Mouse (Mus musculus): ENCODE measurements around the gene Hip1. TPM values are rescaled to one million over a fixed set of nuclear protein-coding genes. Genes with fewer than 3 reads are reported as not detected.

Hip1 gene
- polyA plus RNA-seq, 1 experiment: 59.5 TPM

DNA sequence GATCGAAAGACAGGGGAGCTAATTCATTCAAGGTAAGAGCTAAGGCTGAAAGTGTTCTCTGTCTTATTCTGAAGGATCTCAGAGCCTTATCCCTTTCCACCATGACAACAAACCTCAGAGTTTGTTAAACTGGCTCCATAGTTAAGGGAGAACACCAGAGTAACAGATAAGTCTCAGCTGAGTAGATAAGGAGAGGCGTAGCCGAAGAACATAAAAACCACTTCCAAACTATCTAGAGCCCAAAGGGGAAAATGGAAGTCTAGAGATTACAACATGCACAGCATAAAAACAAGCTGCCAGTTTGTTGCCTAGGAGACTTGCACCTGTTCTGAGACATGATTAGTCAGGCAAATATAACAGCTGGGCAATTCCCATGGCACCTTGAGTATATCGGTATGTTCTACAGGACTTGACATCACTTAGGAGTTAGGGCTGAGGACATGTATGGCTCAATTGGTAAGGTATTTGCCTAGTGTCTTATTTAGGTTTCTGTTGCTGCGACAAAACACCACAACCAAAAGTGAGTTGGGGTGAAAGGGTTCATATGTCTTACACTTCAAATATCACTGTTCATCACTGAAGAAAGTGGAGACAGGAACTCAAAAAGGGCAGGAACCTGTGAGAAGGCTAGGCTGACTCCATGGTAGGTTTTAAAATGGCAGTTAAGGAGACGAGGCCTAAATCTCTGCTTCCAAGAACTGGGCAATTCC is 22.8 kb upstream of the Hip1 start:
- H3K4me3 ChIP-seq (ENCODE audit: insufficient read depth, low read length): no peak overlapping the region
- H3K4me1 ChIP-seq (ENCODE audit: control insufficient read depth, insufficient read depth, low read length): peaks cover 39% of the 10 kb centered on the region
- H3K27ac ChIP-seq (ENCODE audit: insufficient read depth, low read depth, low read length): peak overlapping the region; percentile 65
- TF ChIP-seq CTCF (IDR thresholded peaks at IDR 0.05; ENCODE audit: low read depth, low read length): no peak

- peaks cover 8% of the 10 kb centered on the region for H3K4me1 ChIP-seq (ENCODE audit: control insufficient read depth, insufficient read depth, low read length)
- no peak within 1 kb of the TSS for H3K4me3 ChIP-seq (ENCODE audit: insufficient read depth, low read length)
- no peak within 1 kb of the TSS for H3K27ac ChIP-seq (ENCODE audit: insufficient read depth, low read depth, low read length)
- TF ChIP-seq POLR2A (IDR thresholded peaks at IDR 0.05; ENCODE audit: borderline replicate concordance, low read depth, low read length): no peak
Measured at GRCm38 (mm10) chr5:135563469-135563868, 18.5 kb upstream of the Hip1 start, which contains the start of gene Ccl26. Gene Ccl26 (minus strand): TSS chr5:135563569.

DNA sequence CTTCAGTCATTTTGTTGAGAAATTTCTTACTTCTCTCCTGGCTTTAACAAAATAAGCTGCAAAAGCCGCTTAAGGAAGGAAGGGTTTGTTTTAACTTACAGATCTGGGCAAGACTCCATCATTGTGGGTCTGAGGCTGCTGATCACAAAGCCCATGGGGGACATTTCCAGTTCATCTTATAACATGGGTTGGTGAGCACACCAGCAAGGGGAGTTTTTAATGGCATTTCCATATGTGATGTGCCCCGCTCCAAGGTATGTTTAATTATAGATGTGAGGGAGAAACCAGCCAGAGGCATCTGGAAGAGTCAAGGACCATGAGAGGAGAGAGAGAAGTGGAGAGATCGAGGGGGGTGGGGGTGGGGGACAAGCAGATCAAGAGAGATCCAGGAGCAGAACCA is 12.8 kb upstream of the Hip1 start:
- Histone ChIP-seq H3K27ac (ENCODE audit: insufficient read depth, low read depth, low read length) (no peak overlapping the region), H3K4me3 (ENCODE audit: insufficient read depth, low read length) (no peak overlapping the region), H3K4me1 (ENCODE audit: control insufficient read depth, insufficient read depth, low read length) (no peaks in the 10 kb centered on the region)
- TF ChIP-seq POLR2A (IDR thresholded peaks at IDR 0.05; ENCODE audit: borderline replicate concordance, low read depth, low read length) (no peak), CTCF (IDR thresholded peaks at IDR 0.05; ENCODE audit: low read depth, low read length) (no peak)

- TF ChIP-seq CTCF (IDR thresholded peaks at IDR 0.05; ENCODE audit: low read depth, low read length) (no peak), POLR2A (IDR thresholded peaks at IDR 0.05; ENCODE audit: borderline replicate concordance, low read depth, low read length) (no peak)
- Histone ChIP-seq H3K27ac (ENCODE audit: insufficient read depth, low read depth, low read length) (no peak overlapping the region), H3K4me3 (ENCODE audit: insufficient read depth, low read length) (no peak overlapping the region), H3K4me1 (ENCODE audit: control insufficient read depth, insufficient read depth, low read length) (no peaks in the 10 kb centered on the region)
Measured at GRCm38 (mm10) chr5:135557051-135557450, 12.1 kb upstream of the Hip1 start.

DNA sequence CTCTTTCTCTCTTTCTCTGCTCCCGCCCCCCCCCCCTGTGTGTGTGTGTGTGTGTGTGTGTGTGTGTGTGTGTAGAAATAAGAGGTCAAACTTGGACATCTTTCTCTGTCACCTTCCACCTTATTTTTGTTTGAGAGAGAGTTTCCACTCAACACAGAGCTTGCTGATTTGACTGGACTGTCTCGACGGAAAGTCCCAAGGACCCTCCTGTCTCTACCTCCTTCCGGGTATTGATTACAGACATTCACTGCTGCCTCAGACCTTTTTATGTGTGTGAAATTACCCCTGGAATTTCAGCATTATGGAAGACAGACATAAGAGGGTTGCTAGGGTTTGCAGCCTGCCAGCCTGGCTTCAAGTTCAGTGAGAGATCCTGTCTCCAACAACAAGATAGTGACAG is 11.3 kb upstream of the Hip1 start:
- no peak overlapping the region for H3K4me3 ChIP-seq (ENCODE audit: insufficient read depth, low read length)
- H3K27ac ChIP-seq (ENCODE audit: insufficient read depth, low read depth, low read length): no peak overlapping the region
- TF ChIP-seq POLR2A (IDR thresholded peaks at IDR 0.05; ENCODE audit: borderline replicate concordance, low read depth, low read length) (no peak), CTCF (IDR thresholded peaks at IDR 0.05; ENCODE audit: low read depth, low read length) (no peak)
- peaks cover 3% of the 10 kb centered on the region for H3K4me1 ChIP-seq (ENCODE audit: control insufficient read depth, insufficient read depth, low read length)

- TF ChIP-seq POLR2A (IDR thresholded peaks at IDR 0.05; ENCODE audit: borderline replicate concordance, low read depth, low read length) (no peak), CTCF (IDR thresholded peaks at IDR 0.05; ENCODE audit: low read depth, low read length) (no peak)
- no peak overlapping the region for H3K27ac ChIP-seq (ENCODE audit: insufficient read depth, low read depth, low read length)
- H3K4me3 ChIP-seq (ENCODE audit: insufficient read depth, low read length): no peak overlapping the region
- H3K4me1 ChIP-seq (ENCODE audit: control insufficient read depth, insufficient read depth, low read length): peaks cover 6% of the 10 kb centered on the region
Measured at GRCm38 (mm10) chr5:135551591-135551990, 6.7 kb upstream of the Hip1 start.

DNA sequence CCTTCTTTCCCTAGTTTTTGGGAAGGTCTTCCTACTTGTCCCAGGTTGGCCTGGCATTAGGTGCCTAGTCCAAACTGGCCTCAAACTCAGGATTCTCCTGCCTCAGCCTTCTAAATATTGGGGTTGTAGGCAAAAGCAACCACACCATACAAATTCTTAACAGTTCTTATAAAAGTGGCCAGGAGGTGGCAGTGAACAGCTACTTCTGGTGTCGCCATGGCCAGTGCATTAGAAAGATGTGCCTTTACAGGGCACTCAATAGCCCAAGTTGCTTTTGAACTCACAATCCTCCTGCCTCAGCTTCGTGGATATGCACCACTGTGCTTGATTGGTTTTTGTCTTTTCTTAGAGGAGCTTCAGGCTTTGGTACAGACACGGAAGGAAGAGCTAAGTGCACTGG is 6.0 kb upstream of the Hip1 start:
- H3K4me3 ChIP-seq (ENCODE audit: insufficient read depth, low read length): no peak overlapping the region
- TF ChIP-seq CTCF (IDR thresholded peaks at IDR 0.05; ENCODE audit: low read depth, low read length) (peak; percentile 67), POLR2A (IDR thresholded peaks at IDR 0.05; ENCODE audit: borderline replicate concordance, low read depth, low read length) (no peak)
- peaks cover 6% of the 10 kb centered on the region for H3K4me1 ChIP-seq (ENCODE audit: control insufficient read depth, insufficient read depth, low read length)
- no peak overlapping the region for H3K27ac ChIP-seq (ENCODE audit: insufficient read depth, low read depth, low read length)

DNA sequence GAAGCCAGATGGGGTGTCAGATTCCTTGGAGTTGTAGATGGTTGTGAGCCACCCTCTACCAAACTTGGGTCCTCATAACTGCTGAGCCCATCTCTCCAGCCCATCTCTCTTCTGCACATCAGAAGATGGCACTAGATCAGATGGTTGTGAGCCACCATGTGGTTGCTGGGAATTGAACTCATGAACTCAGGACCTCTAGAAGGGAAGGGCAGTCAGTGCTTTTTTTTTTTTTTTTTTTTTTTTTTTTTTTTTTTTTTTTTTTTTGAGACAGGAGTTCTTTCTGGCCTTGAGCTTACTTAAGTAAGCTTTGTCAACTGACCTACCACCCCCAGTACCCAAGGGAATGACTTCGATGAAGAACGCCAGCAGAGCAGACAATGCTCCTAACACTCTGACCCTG is 3.1 kb upstream of the Hip1 start:
- no peak for TF ChIP-seq POLR2A (IDR thresholded peaks at IDR 0.05; ENCODE audit: borderline replicate concordance, low read depth, low read length)
- TF ChIP-seq CTCF (IDR thresholded peaks at IDR 0.05; ENCODE audit: low read depth, low read length): no peak
- no peak overlapping the region for H3K4me3 ChIP-seq (ENCODE audit: insufficient read depth, low read length)
- no peak overlapping the region for H3K27ac ChIP-seq (ENCODE audit: insufficient read depth, low read depth, low read length)
- peaks cover 12% of the 10 kb centered on the region for H3K4me1 ChIP-seq (ENCODE audit: control insufficient read depth, insufficient read depth, low read length)

GRCm38 (mm10) chr5:135544032-135544558 is 825 bp downstream of the Hip1 start:
- no peak overlapping the region for H3K27ac ChIP-seq (ENCODE audit: insufficient read depth, low read depth, low read length)
- peak overlapping the region; percentile 74 for H3K4me3 ChIP-seq (ENCODE audit: insufficient read depth, low read length)
- no peak for TF ChIP-seq CTCF (IDR thresholded peaks at IDR 0.05; ENCODE audit: low read depth, low read length)
- no peak for TF ChIP-seq POLR2A (IDR thresholded peaks at IDR 0.05; ENCODE audit: borderline replicate concordance, low read depth, low read length)
- peaks cover 20% of the 10 kb centered on the region for H3K4me1 ChIP-seq (ENCODE audit: control insufficient read depth, insufficient read depth, low read length)

DNA sequence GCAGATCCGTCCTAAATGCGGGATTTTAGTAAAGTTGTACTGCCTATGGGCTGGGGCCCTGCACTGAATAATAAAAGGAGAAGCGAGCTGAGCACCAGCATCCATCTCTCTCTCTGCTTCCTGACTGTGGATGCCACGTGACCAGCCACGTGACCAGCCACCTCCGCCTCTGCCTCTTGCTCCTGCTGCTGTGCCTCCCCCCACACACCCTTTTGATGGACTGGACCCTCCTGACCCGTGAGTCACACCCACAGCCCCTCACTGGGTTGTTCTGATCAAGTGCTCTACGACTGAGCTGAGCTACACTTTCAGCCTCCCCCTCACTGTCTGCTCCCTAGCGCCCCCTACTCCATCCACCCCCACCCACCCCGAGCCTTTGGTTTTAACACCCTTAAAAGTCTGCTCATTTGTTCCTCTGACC is 7.1 kb downstream of the Hip1 start:
- TF ChIP-seq POLR2A (IDR thresholded peaks at IDR 0.05; ENCODE audit: borderline replicate concordance, low read depth, low read length) (no peak), CTCF (IDR thresholded peaks at IDR 0.05; ENCODE audit: low read depth, low read length) (peak; percentile 24; the same call in 1 of the 2 replicates)
- Histone ChIP-seq H3K4me1 (ENCODE audit: control insufficient read depth, insufficient read depth, low read length) (peaks cover 35% of the 10 kb centered on the region), H3K4me3 (ENCODE audit: insufficient read depth, low read length) (no peak overlapping the region), H3K27ac (ENCODE audit: insufficient read depth, low read depth, low read length) (peak overlapping the region; percentile 33)
